Mouse (Mus musculus): ENCODE results near the gene Cpeb3.

DNA sequence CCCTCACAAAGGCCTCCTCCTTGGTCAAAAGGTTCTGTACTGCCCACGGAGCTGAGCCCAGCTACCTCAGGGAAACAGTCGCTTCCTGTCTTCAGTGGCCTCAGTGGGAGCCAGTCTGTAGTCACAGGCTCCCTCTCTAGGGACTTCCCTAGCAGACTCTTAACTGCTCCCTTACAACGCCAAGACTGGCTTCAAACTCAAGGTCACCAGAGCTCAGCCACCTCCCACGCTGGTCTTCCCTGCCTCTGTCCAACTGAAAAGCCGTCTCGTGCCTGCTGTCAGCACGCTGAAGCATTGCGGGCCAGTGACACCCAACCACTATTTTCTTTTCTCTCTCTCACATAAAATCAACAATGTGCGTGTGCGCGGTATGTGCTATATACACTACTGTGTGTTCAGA is 182.0 kb downstream of the Cpeb3 start:
- TF ChIP-seq GATA1 (IDR thresholded peaks at IDR 0.05; ENCODE audit: low read length) (no peak), TAL1 (IDR thresholded peaks at IDR 0.05; ENCODE audit: low read length) (no peak)
